Mouse (Mus musculus): ENCODE measurements around the gene Adamts14. TPM values are rescaled to one million over a fixed set of nuclear protein-coding genes. Genes with fewer than 3 reads are reported as not detected.
A peak's percentile ranks its signal among the peaks of the same experiment; 100 is the strongest.

The Adamts14 gene
- polyA plus RNA-seq, 1 experiment, result 0.61 TPM

DNA sequence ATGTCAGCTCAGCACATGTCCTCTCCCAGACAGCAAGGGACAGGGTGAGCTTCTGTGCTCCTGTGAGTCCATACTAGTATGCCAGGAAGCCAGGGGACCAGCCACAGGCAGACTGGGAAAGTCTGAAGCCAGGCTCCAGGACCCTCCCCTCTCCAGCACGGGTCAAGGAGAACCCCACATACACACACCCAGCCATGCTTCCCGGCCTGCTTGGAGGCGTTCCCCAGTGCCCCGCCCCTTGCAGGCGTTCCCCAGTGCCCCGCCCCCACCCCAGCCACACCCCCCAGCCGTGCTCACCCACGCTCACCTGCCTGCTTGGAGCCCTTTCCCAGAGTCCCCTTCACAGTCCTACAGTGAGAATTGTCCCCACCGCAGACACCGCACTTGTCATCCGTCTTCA is 60.4 kb downstream of the Adamts14 start:
- no peak overlapping the region for H3K27ac ChIP-seq (ENCODE audit: control insufficient read depth, insufficient read depth, low read depth, low read length)
- no peaks in the 10 kb centered on the region for H3K27me3 ChIP-seq (ENCODE audit: control insufficient read depth, insufficient read depth, low read length)
- peaks cover 8% of the 10 kb centered on the region for H3K4me1 ChIP-seq (ENCODE audit: control insufficient read depth, insufficient read depth, low read length)
- no peak overlapping the region for H3K4me3 ChIP-seq (ENCODE audit: control insufficient read depth, low read depth, low read length)
- no peak for TF ChIP-seq CTCF (IDR thresholded peaks at IDR 0.05; ENCODE audit: control insufficient read depth, insufficient read depth, insufficient replicate concordance, low read depth, low read length)
- TF ChIP-seq POLR2A (IDR thresholded peaks at IDR 0.05; ENCODE audit: control insufficient read depth, low read depth, low read length), result no peak
- no peaks in the 10 kb centered on the region for H3K36me3 ChIP-seq (ENCODE audit: control insufficient read depth, insufficient read depth, low read length)

DNA sequence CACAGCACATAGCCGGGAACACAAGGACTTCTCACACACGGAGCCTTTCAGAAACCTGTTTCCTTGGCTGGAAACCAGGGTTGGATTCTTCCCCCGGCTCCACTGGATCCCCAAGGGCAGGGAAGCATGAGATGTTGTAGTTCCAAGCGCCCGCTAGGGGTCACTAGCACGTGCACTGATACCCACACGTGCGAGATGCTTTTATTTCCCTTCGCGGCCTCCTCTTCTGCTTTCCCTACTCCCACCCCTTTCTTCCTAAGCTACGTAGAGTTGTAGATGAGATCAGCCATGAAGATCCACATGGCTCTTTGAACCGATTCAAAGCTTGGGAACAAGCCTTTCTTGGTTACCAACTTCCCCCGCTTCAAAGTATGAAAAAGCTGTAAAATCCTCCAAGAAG is 61.5 kb downstream of the Adamts14 start:
- H3K4me3 ChIP-seq (ENCODE audit: control insufficient read depth, low read depth, low read length), result no peak overlapping the region
- no peaks in the 10 kb centered on the region for H3K36me3 ChIP-seq (ENCODE audit: control insufficient read depth, insufficient read depth, low read length)
- H3K4me1 ChIP-seq (ENCODE audit: control insufficient read depth, insufficient read depth, low read length), result peaks cover 8% of the 10 kb centered on the region
- TF ChIP-seq CTCF (IDR thresholded peaks at IDR 0.05; ENCODE audit: control insufficient read depth, insufficient read depth, insufficient replicate concordance, low read depth, low read length) (peak; percentile 55; the same call in 1 of the 2 replicates), POLR2A (IDR thresholded peaks at IDR 0.05; ENCODE audit: control insufficient read depth, low read depth, low read length) (no peak)
- no peaks in the 10 kb centered on the region for H3K27me3 ChIP-seq (ENCODE audit: control insufficient read depth, insufficient read depth, low read length)
- no peak overlapping the region for H3K27ac ChIP-seq (ENCODE audit: control insufficient read depth, insufficient read depth, low read depth, low read length)

DNA sequence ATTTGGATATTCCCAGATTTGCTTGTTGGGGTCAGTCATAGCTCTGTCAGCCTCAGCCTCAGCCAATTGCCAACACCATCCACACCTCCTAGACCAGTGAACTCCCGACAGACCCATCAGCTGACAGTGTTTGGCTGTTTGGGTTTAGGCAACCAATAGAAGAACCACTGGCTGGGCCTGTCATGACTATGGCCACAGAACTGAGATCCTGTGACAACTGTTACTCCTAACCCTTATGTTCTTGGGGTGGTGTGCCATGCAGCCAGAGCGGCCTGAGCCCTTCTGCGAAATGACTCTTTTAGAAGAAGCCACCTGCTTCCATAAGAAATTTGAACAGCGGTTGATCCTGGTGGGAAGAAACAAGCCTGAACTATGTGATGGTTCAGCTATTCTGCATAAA is 62.1 kb downstream of the Adamts14 start:
- no peak overlapping the region for H3K4me3 ChIP-seq (ENCODE audit: control insufficient read depth, low read depth, low read length)
- no peak overlapping the region for H3K27ac ChIP-seq (ENCODE audit: control insufficient read depth, insufficient read depth, low read depth, low read length)
- H3K36me3 ChIP-seq (ENCODE audit: control insufficient read depth, insufficient read depth, low read length), result no peaks in the 10 kb centered on the region
- peaks cover 8% of the 10 kb centered on the region for H3K4me1 ChIP-seq (ENCODE audit: control insufficient read depth, insufficient read depth, low read length)
- TF ChIP-seq CTCF (IDR thresholded peaks at IDR 0.05; ENCODE audit: control insufficient read depth, insufficient read depth, insufficient replicate concordance, low read depth, low read length) (no peak), POLR2A (IDR thresholded peaks at IDR 0.05; ENCODE audit: control insufficient read depth, low read depth, low read length) (no peak)
- no peaks in the 10 kb centered on the region for H3K27me3 ChIP-seq (ENCODE audit: control insufficient read depth, insufficient read depth, low read length)

DNA sequence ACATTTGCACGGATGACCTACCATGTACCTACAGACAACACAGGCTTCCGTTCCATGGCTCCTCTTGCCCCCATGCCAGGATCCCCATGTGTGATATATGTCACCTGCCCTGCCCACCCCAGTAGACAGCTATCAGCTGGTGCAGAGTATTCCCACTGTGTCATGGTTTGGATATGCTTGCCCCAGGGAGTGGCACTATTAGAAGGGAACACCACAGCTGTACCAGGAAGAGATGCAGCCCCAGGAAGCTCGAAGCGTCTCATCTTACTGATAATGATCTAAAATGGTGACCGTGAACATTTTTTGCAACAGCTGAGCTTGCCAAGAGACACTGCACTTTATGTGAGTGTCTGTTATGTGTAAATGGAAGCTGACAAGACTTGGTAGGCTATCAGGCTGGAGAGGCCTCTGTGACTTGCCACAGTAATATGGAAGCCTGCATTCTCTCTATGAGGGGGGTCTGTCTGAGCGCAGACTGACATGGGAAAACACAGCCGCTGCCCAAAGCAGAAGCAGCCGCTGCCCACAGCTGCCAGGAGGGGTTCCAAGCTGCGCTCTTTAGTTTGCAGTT is 65.0 kb downstream of the Adamts14 start:
- H3K4me1 ChIP-seq (ENCODE audit: control insufficient read depth, insufficient read depth, low read length), result peaks cover 6% of the 10 kb centered on the region
- no peaks in the 10 kb centered on the region for H3K27me3 ChIP-seq (ENCODE audit: control insufficient read depth, insufficient read depth, low read length)
- no peak for TF ChIP-seq CTCF (IDR thresholded peaks at IDR 0.05; ENCODE audit: control insufficient read depth, insufficient read depth, insufficient replicate concordance, low read depth, low read length)
- no peak for TF ChIP-seq POLR2A (IDR thresholded peaks at IDR 0.05; ENCODE audit: control insufficient read depth, low read depth, low read length)
- H3K4me3 ChIP-seq (ENCODE audit: control insufficient read depth, low read depth, low read length), result no peak overlapping the region
- H3K27ac ChIP-seq (ENCODE audit: control insufficient read depth, insufficient read depth, low read depth, low read length), result no peak overlapping the region
- H3K36me3 ChIP-seq (ENCODE audit: control insufficient read depth, insufficient read depth, low read length), result no peaks in the 10 kb centered on the region

DNA sequence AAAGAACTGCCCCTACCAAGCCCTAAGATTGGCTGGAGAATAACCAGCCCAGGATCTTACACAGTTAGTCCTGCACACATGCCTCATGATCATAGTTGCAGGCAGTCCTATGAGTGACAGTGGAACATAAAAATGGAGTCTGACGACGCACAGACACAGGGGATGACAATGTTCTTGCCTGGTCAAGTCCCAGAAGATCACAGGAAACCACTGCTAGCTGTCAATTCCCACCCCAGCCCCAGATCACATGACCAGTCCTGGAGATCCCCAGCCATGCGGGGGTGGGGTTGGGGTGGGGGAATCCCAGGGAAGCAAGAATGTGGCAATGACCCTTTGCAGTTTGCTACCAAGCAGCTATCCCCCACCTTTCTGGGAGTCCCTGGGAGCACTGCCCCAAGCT is 69.3 kb downstream of the Adamts14 start:
- H3K36me3 ChIP-seq (ENCODE audit: control insufficient read depth, insufficient read depth, low read length), result no peaks in the 10 kb centered on the region
- H3K27ac ChIP-seq (ENCODE audit: control insufficient read depth, insufficient read depth, low read depth, low read length), result no peak overlapping the region
- H3K4me1 ChIP-seq (ENCODE audit: control insufficient read depth, insufficient read depth, low read length), result peaks cover 2% of the 10 kb centered on the region; the same call in 1 of the 2 replicates
- TF ChIP-seq CTCF (IDR thresholded peaks at IDR 0.05; ENCODE audit: control insufficient read depth, insufficient read depth, insufficient replicate concordance, low read depth, low read length) (no peak), POLR2A (IDR thresholded peaks at IDR 0.05; ENCODE audit: control insufficient read depth, low read depth, low read length) (no peak)
- no peaks in the 10 kb centered on the region for H3K27me3 ChIP-seq (ENCODE audit: control insufficient read depth, insufficient read depth, low read length)
- H3K4me3 ChIP-seq (ENCODE audit: control insufficient read depth, low read depth, low read length), result no peak overlapping the region

DNA sequence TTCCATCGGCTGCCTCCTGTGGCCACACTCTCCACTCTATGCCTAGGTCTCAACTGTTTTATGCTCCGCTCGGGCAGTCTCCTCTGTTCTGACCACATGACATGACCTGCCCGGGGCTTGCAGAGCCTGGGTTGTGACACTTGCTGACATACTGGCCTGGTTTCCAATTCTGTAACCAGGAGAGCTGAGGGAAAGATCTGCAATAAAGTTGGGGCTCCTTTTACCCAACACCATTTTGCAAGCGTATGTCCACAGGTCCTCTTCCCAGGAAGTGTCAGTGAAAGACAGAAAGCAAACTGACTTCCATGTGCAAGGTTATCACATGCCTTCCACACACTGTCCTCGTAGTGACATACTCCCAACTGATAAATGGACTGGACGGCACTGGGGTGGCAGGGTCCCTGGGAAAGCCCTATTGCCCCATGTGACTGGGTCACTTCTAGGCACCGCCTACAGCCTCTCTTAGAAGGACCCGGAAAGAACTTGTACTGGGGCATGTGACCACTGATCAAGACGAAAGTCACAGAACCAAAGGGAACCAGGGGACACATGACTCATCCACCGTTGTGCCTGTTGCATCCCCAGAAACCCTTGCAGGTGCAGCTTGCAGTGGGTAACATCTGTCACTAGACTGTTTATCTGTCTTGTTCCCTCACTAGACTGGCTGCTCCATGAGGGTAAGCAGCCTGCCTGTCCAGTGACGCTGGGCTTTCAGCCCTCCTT is 71.5 kb downstream of the Adamts14 start:
- TF ChIP-seq POLR2A (IDR thresholded peaks at IDR 0.05; ENCODE audit: control insufficient read depth, low read depth, low read length) (no peak), CTCF (IDR thresholded peaks at IDR 0.05; ENCODE audit: control insufficient read depth, insufficient read depth, insufficient replicate concordance, low read depth, low read length) (no peak)
- Histone ChIP-seq H3K4me3 (ENCODE audit: control insufficient read depth, low read depth, low read length) (no peak overlapping the region), H3K27ac (ENCODE audit: control insufficient read depth, insufficient read depth, low read depth, low read length) (no peak overlapping the region), H3K36me3 (ENCODE audit: control insufficient read depth, insufficient read depth, low read length) (no peaks in the 10 kb centered on the region), H3K4me1 (ENCODE audit: control insufficient read depth, insufficient read depth, low read length) (peaks cover 2% of the 10 kb centered on the region; the same call in 1 of the 2 replicates), H3K27me3 (ENCODE audit: control insufficient read depth, insufficient read depth, low read length) (no peaks in the 10 kb centered on the region)

DNA sequence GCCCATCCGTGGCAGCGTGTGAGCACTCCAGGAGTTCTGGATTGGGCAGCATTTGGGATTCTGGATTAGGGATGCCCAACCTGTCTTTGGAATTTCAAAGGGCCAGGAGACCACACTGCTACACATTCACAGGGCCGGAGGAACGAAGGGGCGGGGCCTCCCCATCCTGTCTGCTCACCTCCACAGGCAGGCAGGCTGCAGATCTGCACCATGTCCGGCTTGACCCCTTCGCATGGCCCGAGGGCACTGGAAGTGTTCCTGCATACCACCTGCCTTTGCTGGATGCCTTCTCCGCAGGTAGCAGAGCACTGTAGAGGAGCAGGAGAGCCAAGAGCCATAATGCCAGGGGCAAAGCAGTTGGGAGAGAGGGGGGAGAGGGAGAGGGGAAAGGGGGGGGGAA is 72.2 kb downstream of the Adamts14 start:
- Histone ChIP-seq H3K4me3 (ENCODE audit: control insufficient read depth, low read depth, low read length) (no peak overlapping the region), H3K4me1 (ENCODE audit: control insufficient read depth, insufficient read depth, low read length) (peaks cover 2% of the 10 kb centered on the region; the same call in 1 of the 2 replicates), H3K27me3 (ENCODE audit: control insufficient read depth, insufficient read depth, low read length) (no peaks in the 10 kb centered on the region), H3K27ac (ENCODE audit: control insufficient read depth, insufficient read depth, low read depth, low read length) (no peak overlapping the region), H3K36me3 (ENCODE audit: control insufficient read depth, insufficient read depth, low read length) (no peaks in the 10 kb centered on the region)
- TF ChIP-seq POLR2A (IDR thresholded peaks at IDR 0.05; ENCODE audit: control insufficient read depth, low read depth, low read length), result no peak
- TF ChIP-seq CTCF (IDR thresholded peaks at IDR 0.05; ENCODE audit: control insufficient read depth, insufficient read depth, insufficient replicate concordance, low read depth, low read length), result no peak

Data from testis, adult 2 months (tissue).